Mouse (Mus musculus) limb, embryonic 14.5 days (tissue): ENCODE results near the gene Brcc3. TPM values are rescaled to one million over a fixed set of nuclear protein-coding genes. Genes with fewer than 3 reads are reported as not detected.
A peak's percentile ranks its signal among the peaks of the same experiment; 100 is the strongest.
"Not testable (repeated sequence)": the region's sequence is repeated elsewhere in the genome, so short reads cannot be mapped to it uniquely, and the experiment has no call there.

Experiments used
- ATAC-seq: fragments of 200-750 bp; cut with Nextera tagmentation; 2 replicates; pipeline ENCODE4 v1.8.0; 2017; ENCODE audit warnings: low read depth, moderate number of reproducible peaks, moderate TSS enrichment; ENCODE audit not compliant: low FRiP score
- DNase-seq: peaks from one replicate; pipeline ENCODE4 v3.0.0-alpha.2; 2015; ENCODE audit warnings: low spot score
- H3K27ac ChIP-seq: fragments of 300-500 bp; sonication (generic); replicated peaks from 2 replicates; pipeline ENCODE4 v1.5.1; 2014; ENCODE audit warnings: low read depth, mild to moderate bottlenecking, low read length, moderate library complexity, mixed read lengths
- H3K27me3 ChIP-seq: fragments of 300-500 bp; sonication (generic); 2 replicates; pipeline ENCODE4 v1.6.1; 2014; ENCODE audit warnings: low read length, mixed read lengths; ENCODE audit not compliant: control insufficient read depth, insufficient read depth
- H3K36me3 ChIP-seq: fragments of 300-500 bp; sonication (generic); 2 replicates; pipeline ENCODE4 v1.6.1; 2014; ENCODE audit warnings: mild to moderate bottlenecking, low read length, moderate library complexity, mixed read lengths; ENCODE audit not compliant: control insufficient read depth, insufficient read depth
- H3K4me1 ChIP-seq: fragments of 300-500 bp; sonication (generic); 2 replicates; pipeline ENCODE4 v1.6.1; 2014; ENCODE audit warnings: antibody characterized with exemption, low read length, mixed read lengths; ENCODE audit not compliant: control insufficient read depth, insufficient read depth
- H3K4me2 ChIP-seq: fragments of 300-500 bp; sonication (generic); replicated peaks from 2 replicates; pipeline ENCODE4 v1.6.1; 2014; ENCODE audit warnings: low read depth, mild to moderate bottlenecking, low read length, moderate library complexity; ENCODE audit not compliant: severe bottlenecking
- H3K4me3 ChIP-seq: fragments of 300-500 bp; sonication (generic); replicated peaks from 2 replicates; pipeline ENCODE4 v1.5.1; 2014; ENCODE audit warnings: low read length
- H3K9ac ChIP-seq: fragments of 300-500 bp; sonication (generic); 2 replicates; pipeline ENCODE4 v1.6.1; 2014; ENCODE audit warnings: mild to moderate bottlenecking, low read depth, low read length, moderate library complexity; ENCODE audit not compliant: severe bottlenecking
- H3K9me3 ChIP-seq: fragments of 300-500 bp; sonication (generic); 2 replicates; pipeline ENCODE4 v1.6.1; 2016; ENCODE audit warnings: low read length; ENCODE audit not compliant: control insufficient read depth
- POLR2A ChIP-seq: fragments of 200-500 bp; IDR thresholded peaks from 2 replicates; pipeline ENCODE4 v1.8.0; 2012; ENCODE audit warnings: inconsistent platforms, mild to moderate bottlenecking, moderate library complexity, borderline replicate concordance; ENCODE audit not compliant: insufficient read depth, insufficient read length; ENCODE audit errors: extremely low read depth
- WGBS: fragments of 180-500 bp; shearing (Covaris S2); extraction: QIAGEN DNeasy Blood & Tissue Kit; methylation state at CpG from one replicate; pipeline ENCODE4 v1.1.7; 2014; 5-methylcytosine and 5-hydroxymethylcytosine counted together
- polyA plus RNA-seq, 2 experiments: library from polyadenylated mRNA; depleted of rRNA in 1 of 2; stranded (reverse) in 1 of 2; unstranded in 1 of 2; fragments of >200 nt; fragmentation: Nextera tagmentation in 1 of 2; extraction: Ambion mirVana in 1 of 2; gene quantifications; 2 replicates each; pipeline versions ENCODE4 v1.2.1 to v1.2.3; 2012 to 2014

The Brcc3 gene
- polyA plus RNA-seq, 2 experiments: 25.3 to 55.8 TPM

DNA sequence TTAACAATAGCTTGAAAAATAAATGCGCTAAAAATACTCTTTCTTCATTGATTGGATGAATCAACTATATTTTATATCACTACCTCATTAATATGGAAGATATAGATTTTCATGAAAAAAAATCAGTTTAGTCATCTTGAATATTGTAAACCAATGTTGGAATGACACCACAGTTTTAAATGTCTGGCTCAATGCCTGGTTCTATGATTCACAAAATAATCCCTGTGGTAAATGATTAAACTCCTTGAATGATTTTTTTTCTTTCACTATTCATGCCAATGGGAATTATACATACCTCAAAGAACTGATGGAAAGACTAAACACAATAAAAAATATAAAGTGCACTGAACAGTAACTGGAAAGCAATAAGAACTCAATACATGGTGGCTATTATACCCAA, 6.7 kb upstream of the Brcc3 start:
- H3K36me3 ChIP-seq: peaks cover 5% of the 10 kb centered on the region; the same call in 1 of the 2 replicates
- H3K27ac ChIP-seq: no peak overlapping the region
- DNase-seq (no peak), ATAC-seq (no peak)
- no peaks in the 10 kb centered on the region for H3K27me3 ChIP-seq
- H3K4me3 ChIP-seq: no peak overlapping the region
- H3K4me1 ChIP-seq: no peaks in the 10 kb centered on the region
- H3K4me2 ChIP-seq: no peak overlapping the region
- TF ChIP-seq POLR2A: no peak
- WGBS: 91% methylated on average over 1 of the region's 1 CpGs
- no peaks in the 10 kb centered on the region for H3K9me3 ChIP-seq
- no peak overlapping the region for H3K9ac ChIP-seq

DNA sequence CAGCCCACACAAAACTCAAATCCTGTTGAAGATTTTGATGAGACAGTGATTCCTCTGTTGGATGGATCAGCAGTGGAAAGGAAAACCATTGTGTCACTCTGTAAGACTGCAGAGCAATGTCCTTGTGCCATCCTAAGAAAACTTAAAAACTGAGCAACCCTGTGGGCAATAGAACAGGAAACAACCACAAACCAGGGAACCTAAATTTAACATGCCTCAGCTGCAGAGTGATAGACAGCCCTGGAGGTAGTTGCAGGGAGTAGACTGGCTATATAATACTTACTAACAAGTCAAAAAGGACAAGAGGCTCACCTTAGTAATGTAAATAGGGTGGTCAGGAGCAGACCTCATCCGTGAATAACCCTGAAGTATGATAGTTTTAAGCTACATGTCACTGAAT, 38.2 kb downstream of the Brcc3 start:
- 88% methylated on average over 1 of the region's 1 CpGs for WGBS
- no peak for DNase-seq
- Histone ChIP-seq H3K9me3 (no peaks in the 10 kb centered on the region), H3K4me2 (no peak overlapping the region), H3K4me1 (no peaks in the 10 kb centered on the region), H3K36me3 (0 out of 2 replicates have a peak, but pooled peaks cover 5% of the 10 kb centered on the region), H3K9ac (no peak overlapping the region), H3K27me3 (no peaks in the 10 kb centered on the region), H3K27ac (no peak overlapping the region), H3K4me3 (no peak overlapping the region)
- no peak for TF ChIP-seq POLR2A
- ATAC-seq: no peak

DNA sequence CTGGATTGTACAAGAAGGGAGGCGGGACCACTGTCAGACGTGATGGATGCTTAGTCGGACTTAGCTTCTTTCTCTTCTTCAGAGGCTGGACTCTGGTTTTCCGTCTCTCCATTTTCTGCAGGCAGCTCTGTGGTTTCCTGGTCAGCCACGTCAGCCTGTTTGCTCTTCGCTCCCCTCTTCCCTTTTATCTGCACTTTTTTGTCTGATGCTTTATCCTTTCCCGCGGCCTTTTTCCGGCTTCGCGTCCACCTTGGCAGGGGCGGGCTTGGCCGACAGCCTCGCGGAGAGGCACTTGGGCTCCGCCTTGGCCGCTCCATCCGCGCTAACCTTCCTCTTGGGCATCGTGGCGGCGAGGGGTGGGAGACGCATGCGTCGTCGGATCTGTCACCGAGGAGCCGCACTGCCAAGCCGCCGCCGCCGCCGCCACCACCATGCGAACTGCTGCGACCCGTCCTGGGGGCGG, 58.8 kb downstream of the Brcc3 start:
- not testable (repeated sequence) for H3K9me3 ChIP-seq, H3K27me3 ChIP-seq, H3K4me1 ChIP-seq, H3K27ac ChIP-seq, H3K36me3 ChIP-seq
- Histone ChIP-seq H3K9ac (peak overlapping the region; percentile 46), H3K4me2 (peak overlapping the region; percentile 41), H3K4me3 (peak overlapping the region; percentile 33)
- WGBS: 19% methylated on average over 35 of the region's 37 CpGs
- ATAC-seq (peak; percentile 74), DNase-seq (peak; percentile 14)

DNA sequence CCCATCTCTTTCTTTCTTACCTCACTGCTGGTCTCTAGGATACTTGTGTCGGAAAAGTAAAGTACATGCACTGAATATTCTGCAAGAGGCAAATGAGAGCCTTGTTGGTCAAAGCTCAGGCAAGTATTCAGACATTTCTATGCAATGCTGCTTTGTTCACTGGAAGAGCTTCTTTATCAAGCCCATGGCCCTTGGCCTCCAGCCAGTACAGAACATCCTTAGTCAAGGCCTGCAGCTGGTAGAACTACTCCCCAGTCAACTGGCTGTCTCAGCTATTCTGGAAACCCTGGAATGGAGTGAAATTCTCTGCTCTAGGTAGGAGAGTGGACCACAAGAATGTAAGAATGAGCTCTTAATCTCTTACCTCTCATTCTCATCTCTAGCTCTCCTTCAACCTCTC, 73.5 kb downstream of the Brcc3 start:
- no peak for TF ChIP-seq POLR2A
- no peak for DNase-seq
- no peak overlapping the region for H3K4me2 ChIP-seq
- H3K27me3 ChIP-seq: no peaks in the 10 kb centered on the region
- H3K27ac ChIP-seq: no peak overlapping the region
- no peaks in the 10 kb centered on the region for H3K9me3 ChIP-seq
- H3K4me1 ChIP-seq: no peaks in the 10 kb centered on the region
- 89% methylated on average over 1 of the region's 1 CpGs for WGBS
- ATAC-seq: no peak
- H3K9ac ChIP-seq: no peak overlapping the region
- H3K36me3 ChIP-seq: no peaks in the 10 kb centered on the region
- no peak overlapping the region for H3K4me3 ChIP-seq

Other genes with a start within 250 kb of the Brcc3 start
- gene Fundc2, start 34.2 kb upstream of the Brcc3 start, polyA plus RNA-seq (2012; rRNA removed): 24.8 and 29.2 TPM in 2 replicates
- gene Fundc2, start 34.2 kb upstream of the Brcc3 start, polyA plus RNA-seq (2014; fragmentation: Nextera tagmentation; extraction: Ambion mirVana): 83.8 and 84.1 TPM in 2 replicates
- gene F8, start 34.0 kb upstream of the Brcc3 start, polyA plus RNA-seq (2012; rRNA removed): 0.58 and 1.1 TPM in 2 replicates
- 1.5 and 2.2 TPM in 2 replicates for gene F8, start 34.0 kb upstream of the Brcc3 start, polyA plus RNA-seq (2014; fragmentation: Nextera tagmentation; extraction: Ambion mirVana)
- gene Cmc4, start within 50 bp of the Brcc3 start, polyA plus RNA-seq (2012; rRNA removed): 19.2 and 22.9 TPM in 2 replicates
- gene Cmc4, start within 50 bp of the Brcc3 start, polyA plus RNA-seq (2014; fragmentation: Nextera tagmentation; extraction: Ambion mirVana): 23.8 TPM in 2 replicates
- gene Mtcp1, start within 50 bp of the Brcc3 start, polyA plus RNA-seq (2012; rRNA removed): 13.2 and 14.2 TPM in 2 replicates
- 9.3 and 9.6 TPM in 2 replicates for gene Mtcp1, start within 50 bp of the Brcc3 start, polyA plus RNA-seq (2014; fragmentation: Nextera tagmentation; extraction: Ambion mirVana)
- gene Vbp1, start 97.7 kb downstream of the Brcc3 start, polyA plus RNA-seq (2012; rRNA removed): 30.1 and 37.2 TPM in 2 replicates
- 126 and 128 TPM in 2 replicates for gene Vbp1, start 97.7 kb downstream of the Brcc3 start, polyA plus RNA-seq (2014; fragmentation: Nextera tagmentation; extraction: Ambion mirVana)
- gene Rab39b, start 161.6 kb downstream of the Brcc3 start, polyA plus RNA-seq (2012; rRNA removed): 1.6 and 1.8 TPM in 2 replicates
- gene Rab39b, start 161.6 kb downstream of the Brcc3 start, polyA plus RNA-seq (2014; fragmentation: Nextera tagmentation; extraction: Ambion mirVana): 1.5 and 1.8 TPM in 2 replicates